Mouse (Mus musculus): ENCODE results near the gene 9230113P08Rik. TPM values are rescaled to one million over a fixed set of nuclear protein-coding genes. Genes with fewer than 3 reads are reported as not detected.
"Not testable (repeated sequence)": the region's sequence is repeated elsewhere in the genome, so short reads cannot be mapped to it uniquely, and the experiment has no call there.

The 9230113P08Rik gene
- total RNA-seq (2021), result not detected
- long read RNA-seq, experiment 1, result 0 reads
- long read RNA-seq, experiment 2, result 0 reads

DNA sequence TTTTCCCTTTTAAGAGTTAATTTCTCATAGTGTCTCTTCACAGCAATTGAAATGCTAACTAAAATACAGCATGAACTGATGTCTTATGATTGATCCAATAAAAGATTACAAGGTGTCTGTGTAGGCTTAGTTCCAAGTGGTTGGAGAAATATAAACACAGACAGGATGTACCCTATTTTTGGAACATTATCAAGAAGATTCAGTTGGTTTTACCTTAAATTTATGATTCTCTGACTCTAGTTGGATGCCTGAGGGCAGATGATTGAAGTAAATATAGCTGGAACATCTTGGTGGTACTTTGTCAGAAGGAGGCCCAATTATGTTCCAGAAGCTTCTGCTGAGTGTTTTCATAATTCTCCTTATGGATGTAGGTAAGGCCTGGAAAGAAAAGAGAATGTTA, at the start of gene 9230113P08Rik:
Gene 9230113P08Rik (plus strand): TSS at position 301 of the 400 bp plus-strand sequence.
- DNase-seq (ENCODE audit: low spot score in 2 of 2), result not testable (repeated sequence)

DNA sequence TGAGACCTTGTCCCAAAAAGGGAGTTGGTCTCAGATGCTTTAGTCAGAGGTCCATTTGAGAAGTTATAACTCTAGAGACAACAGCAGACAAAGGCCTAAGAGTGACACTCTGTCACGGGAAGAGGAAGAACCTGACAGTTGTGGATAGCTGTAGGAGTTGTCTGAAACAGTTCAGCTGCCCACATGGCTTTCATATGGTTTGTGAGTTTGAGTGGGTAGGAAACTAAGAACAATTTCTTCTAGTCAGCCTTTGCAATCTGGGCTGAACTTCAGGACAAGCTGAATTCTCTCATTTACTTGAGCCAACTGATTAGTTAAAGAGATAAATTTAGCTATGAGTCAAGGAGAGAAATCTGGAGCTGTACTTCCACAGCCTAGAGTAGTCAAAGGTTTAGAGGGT, 15.1 kb upstream of the 9230113P08Rik start:
- not testable (repeated sequence) for DNase-seq (ENCODE audit: low spot score in 2 of 2)

DNA sequence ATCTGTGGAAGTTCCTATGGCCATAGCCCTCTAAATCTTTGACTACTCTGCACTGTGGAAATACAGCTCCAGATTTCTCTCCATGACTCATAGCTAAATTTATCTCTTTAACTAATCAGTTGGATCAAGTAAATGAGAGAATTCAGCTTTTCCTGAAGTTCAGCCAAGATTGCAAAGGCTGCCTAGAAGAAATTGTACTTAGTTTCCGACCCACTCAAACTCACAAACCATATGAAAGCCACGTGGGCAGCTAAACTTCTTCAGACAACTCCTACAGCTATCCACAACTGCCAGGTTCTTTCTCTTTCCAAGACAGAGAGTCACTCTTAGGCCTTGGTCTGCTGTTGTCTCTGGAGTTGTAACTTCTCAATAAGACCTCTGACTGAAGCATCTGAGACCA, 3.7 kb upstream of the 9230113P08Rik start:
- no peak for DNase-seq (ENCODE audit: low spot score in 2 of 2)

DNA sequence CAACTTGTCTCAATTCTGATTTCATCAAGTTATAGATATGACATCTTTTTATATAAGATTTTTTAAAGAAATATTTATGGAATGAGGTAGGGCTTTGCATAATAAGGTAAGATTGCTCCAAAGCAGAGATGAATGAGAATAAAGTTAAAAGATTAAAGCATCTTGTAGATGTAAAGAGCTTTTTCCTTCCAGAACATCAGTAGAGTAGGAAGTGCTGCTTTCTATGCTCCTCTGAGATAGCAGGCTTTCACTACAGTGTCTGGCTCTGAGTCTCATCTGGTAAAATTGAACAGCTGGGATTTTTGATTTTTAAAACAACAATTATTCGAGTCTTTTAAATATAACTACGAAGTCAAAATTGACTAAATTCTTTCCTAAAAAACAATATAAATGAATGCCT, 22.6 kb downstream of the 9230113P08Rik start:
- no peak for DNase-seq (ENCODE audit: low spot score in 2 of 2)

Other genes with a start within 250 kb of the 9230113P08Rik start
- gene Pate1, start 221.0 kb upstream of the 9230113P08Rik start, total RNA-seq (2021), result not detected
- gene Gm17677, start 167.4 kb upstream of the 9230113P08Rik start, total RNA-seq (2021), result not detected
- not detected for gene Gm17727, start 130.3 kb upstream of the 9230113P08Rik start, total RNA-seq (2021)
- not detected for gene Gm27235, start 118.3 kb upstream of the 9230113P08Rik start, total RNA-seq (2021)
- gene D730048I06Rik, start 118.3 kb upstream of the 9230113P08Rik start, total RNA-seq (2021), result not detected
- not detected for gene 9230110F15Rik, start 64.3 kb upstream of the 9230113P08Rik start, total RNA-seq (2021)
- gene Gm5916, start 220.4 kb downstream of the 9230113P08Rik start, total RNA-seq (2021), result not detected